Mouse (Mus musculus): ENCODE data around the gene Lefty2. TPM values are rescaled to one million over a fixed set of nuclear protein-coding genes. Genes with fewer than 3 reads are reported as not detected.

Gene Lefty2
- polyA plus RNA-seq, 1 experiment from 2014 or later = not detected

DNA sequence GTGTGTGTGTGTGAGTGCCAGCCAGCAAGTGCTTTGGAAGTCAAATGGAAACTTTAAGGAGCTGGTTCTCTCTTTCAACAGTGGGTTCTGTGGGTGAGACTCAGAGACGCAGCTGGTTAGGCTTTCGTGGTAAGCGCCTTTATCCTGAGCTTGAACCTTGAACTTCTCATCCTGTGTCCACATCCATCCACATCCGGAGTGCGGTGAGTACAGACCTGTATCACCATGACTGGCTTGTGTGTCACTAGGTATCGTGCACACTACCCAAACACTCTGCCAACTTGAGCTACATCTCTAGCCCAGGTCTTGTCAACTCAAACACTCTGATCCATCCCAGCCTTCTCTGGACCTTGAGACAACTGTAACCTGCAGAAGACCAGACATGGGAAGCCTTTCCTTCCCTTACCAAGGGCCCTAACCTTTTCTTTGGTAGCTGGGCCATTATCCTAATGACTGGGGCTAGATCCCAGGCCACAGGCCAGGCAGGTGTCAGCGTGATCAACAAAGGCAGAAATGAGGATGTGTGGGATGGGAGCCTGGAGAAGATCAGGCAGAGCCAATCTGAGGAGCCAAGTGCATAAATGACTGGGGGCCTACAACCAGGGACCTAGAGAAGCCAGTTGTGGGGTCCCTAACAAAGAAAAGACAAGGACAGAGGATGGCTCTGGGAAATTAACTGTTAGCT is 48.0 kb downstream of the Lefty2 start:
- no peak overlapping the region for H3K9ac ChIP-seq
- H3K4me3 ChIP-seq (replicated peaks) = peak overlapping the region; percentile 71
- no peak for ATAC-seq (ENCODE audit: insufficient read depth, low FRiP score, low read depth)
- no peaks in the 10 kb centered on the region for H3K36me3 ChIP-seq
- 87% methylated on average over 7 of the region's 7 CpGs for WGBS
- no peaks in the 10 kb centered on the region for H3K9me3 ChIP-seq
- no peak overlapping the region for H3K27ac ChIP-seq
- 0 out of 2 replicates have a peak, but pooled peaks cover 3% of the 10 kb centered on the region for H3K27me3 ChIP-seq (replicated peaks)
- H3K4me1 ChIP-seq = peaks cover 37% of the 10 kb centered on the region
- peak overlapping the region; percentile 85 for H3K4me2 ChIP-seq

DNA sequence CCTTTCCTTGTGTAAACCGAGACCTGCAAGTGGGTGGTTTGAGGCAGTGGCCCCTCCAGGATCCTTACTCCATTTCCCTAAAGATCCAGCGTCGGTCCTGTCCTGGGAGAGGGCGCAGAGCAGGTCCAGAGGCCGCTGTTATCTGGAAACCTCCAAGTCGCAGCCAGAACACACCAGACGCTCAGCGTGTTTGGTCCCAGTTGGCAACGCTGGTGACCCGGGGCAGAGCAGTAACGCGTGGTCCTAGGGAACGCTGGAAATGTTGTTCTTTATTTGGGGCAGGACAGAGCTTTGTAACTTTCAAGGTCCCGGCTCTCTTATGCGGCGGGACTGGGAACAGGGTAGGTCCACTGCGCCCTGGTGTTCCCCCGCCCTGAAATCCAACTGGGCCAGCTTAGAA is 48.8 kb downstream of the Lefty2 start:
- WGBS = 4% methylated on average over 18 of the region's 18 CpGs

DNA sequence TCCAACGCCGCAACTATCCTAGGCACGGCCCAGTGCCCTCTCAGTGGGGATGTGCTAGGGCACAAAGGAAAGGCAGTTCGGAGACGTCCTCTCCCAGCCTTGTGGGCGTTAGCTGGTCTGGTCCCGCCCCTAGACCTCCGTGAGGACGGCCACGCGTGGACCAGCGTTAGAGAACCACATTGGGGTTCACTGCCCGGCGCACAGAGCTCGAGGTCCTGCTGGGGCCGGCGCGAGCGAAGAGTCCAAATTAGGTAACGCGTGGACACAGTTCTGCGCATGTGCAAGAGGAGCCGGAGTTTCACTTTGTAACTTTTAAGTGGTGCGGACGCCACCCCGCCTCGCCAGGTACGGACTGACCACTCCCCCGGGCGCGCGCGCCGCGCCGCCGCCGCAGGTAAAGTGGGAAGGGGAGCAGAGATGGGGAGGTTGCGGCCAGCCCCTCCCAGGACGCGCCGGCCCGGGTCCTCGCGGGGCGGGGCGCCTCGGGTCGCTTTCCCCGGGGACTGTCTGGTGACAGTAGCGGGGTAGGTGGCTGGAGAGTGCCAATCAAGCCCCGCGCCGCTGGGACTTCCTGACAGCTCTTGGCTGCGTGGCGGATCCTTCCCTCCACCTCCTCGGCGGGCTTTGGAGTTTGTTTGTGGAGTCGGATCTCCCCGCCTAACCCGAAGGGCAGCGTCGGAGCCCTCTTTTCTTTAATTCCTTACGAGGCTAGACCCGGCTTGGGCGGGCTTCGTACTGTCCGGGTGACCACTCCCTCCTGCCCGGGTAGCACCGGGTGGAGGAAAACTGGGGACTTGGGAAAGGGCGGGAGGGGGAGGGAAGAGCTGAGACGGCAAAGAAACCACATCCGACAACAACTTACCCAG is 49.5 kb downstream of the Lefty2 start, which contains the start of gene Tmem63a:
TSS of gene Tmem63a (plus strand) at position 179 of the 866 bp plus-strand sequence.
- Histone ChIP-seq H3K36me3 (no peaks in the 10 kb centered on the region; the same call in 1 of the 2 replicates), H3K4me2 (peak within 1 kb of the TSS; percentile 85), H3K9ac (peak within 1 kb of the TSS; percentile 70), H3K4me1 (peaks cover 48% of the 10 kb centered on the region), H3K4me3 (replicated peaks) (peak within 1 kb of the TSS; percentile 71), H3K27ac (peak within 1 kb of the TSS; percentile 92), H3K9me3 (no peaks in the 10 kb centered on the region), H3K27me3 (replicated peaks) (no peaks in the 10 kb centered on the region)
- under 1% methylated on average over 72 of the region's 73 CpGs for WGBS
- ATAC-seq (ENCODE audit: insufficient read depth, low FRiP score, low read depth) = peak; percentile 60

More for the DNA sequence above, 48.8 kb downstream of the Lefty2 start:
- Histone ChIP-seq H3K4me1 (peaks cover 45% of the 10 kb centered on the region), H3K9me3 (no peaks in the 10 kb centered on the region), H3K4me2 (peak overlapping the region; percentile 85), H3K9ac (peak overlapping the region; percentile 70; the same call in 1 of the 2 replicates), H3K27me3 (replicated peaks) (no peaks in the 10 kb centered on the region), H3K27ac (peak overlapping the region; percentile 92), H3K36me3 (no peaks in the 10 kb centered on the region), H3K4me3 (replicated peaks) (peak overlapping the region; percentile 71)
- ATAC-seq (ENCODE audit: insufficient read depth, low FRiP score, low read depth) = peak; percentile 1; the same call in 1 of the 2 replicates

DNA sequence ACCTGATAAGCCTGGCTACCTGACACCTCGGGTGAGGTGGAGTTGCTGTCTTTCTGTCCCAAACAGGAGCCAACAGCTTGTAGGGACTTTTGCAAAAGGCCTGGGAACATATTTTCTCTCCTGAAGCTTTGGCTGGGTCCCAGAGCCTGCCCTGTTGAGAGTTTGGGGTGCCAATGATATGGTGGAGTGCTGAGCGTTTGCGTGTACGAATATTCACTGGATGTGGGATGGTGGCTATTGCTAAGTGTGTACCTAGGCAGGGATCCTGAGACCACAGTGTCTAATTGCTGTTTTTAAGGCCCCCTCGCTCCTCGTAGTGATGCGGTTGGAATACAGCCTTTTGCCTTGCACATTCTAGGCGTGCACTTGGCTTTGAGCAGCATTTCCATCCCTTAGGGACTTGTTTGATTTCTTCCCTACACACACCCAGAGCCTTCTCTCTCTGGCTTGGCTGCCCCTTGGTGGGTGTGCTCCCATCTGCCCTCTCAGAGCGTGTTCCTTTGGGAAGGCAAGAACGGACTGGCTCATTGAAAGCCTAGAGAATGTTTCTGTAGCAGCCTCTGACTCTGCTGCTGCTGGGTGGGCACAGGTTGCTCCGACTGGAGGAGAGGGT is 50.2 kb downstream of the Lefty2 start:
- no peaks in the 10 kb centered on the region for H3K9me3 ChIP-seq
- H3K9ac ChIP-seq = peak overlapping the region; percentile 70
- 51% methylated on average over 11 of the region's 11 CpGs for WGBS
- peaks cover 48% of the 10 kb centered on the region for H3K4me1 ChIP-seq
- H3K27ac ChIP-seq = peak overlapping the region; percentile 92
- ATAC-seq (ENCODE audit: insufficient read depth, low FRiP score, low read depth) = no peak
- no peaks in the 10 kb centered on the region; the same call in 1 of the 2 replicates for H3K36me3 ChIP-seq
- H3K27me3 ChIP-seq (replicated peaks) = no peaks in the 10 kb centered on the region
- peak overlapping the region; percentile 85 for H3K4me2 ChIP-seq
- peak overlapping the region; percentile 71 for H3K4me3 ChIP-seq (replicated peaks)

DNA sequence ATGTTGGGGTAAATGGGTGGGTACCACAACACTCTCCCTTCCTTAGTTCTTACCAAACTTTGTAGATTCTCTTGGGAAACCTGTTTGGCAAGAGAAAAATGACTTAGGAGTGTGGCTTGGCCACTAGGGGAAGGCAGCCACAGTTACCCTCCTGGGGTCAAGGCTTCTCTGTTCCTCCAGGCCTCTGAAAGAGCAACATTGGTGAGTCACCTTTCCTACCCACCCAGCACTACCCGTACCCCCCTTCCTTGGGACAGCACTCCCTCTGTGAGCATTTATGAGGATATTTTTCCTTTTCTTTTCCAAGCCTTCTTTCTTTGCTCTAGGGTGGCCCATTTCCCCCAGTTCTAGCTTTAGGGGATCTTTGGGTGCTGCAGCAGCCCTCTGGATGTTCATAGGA is 51.0 kb downstream of the Lefty2 start:
- Histone ChIP-seq H3K27me3 (replicated peaks) (no peaks in the 10 kb centered on the region), H3K9ac (no peak overlapping the region), H3K4me3 (replicated peaks) (no peak overlapping the region), H3K36me3 (peaks cover 4% of the 10 kb centered on the region; the same call in 1 of the 2 replicates), H3K4me2 (peak overlapping the region; percentile 85; the same call in 1 of the 2 replicates), H3K4me1 (peaks cover 48% of the 10 kb centered on the region), H3K9me3 (no peaks in the 10 kb centered on the region), H3K27ac (peak overlapping the region; percentile 88)
- ATAC-seq (ENCODE audit: insufficient read depth, low FRiP score, low read depth) = no peak
- WGBS = 63% methylated on average over 1 of the region's 1 CpGs

DNA sequence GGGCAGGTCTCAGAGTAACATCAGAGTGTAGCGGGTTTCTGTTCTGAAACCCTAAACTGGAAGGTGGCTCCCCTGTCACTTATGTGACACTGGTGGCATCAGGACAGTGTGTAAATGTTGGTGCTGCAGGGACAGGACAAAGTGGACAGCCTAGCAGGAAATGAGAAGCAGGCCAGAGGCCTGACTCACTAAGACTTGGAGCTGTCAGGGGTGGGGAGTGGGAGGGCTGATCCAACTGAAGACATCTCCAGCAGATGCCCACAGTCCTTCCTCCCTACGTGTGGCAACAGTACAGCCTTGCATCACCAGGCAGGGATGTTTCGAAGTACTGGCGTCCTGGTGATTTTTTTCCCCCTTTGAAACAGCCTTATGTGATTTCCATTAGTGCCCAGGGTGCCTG is 51.6 kb downstream of the Lefty2 start:
- ATAC-seq (ENCODE audit: insufficient read depth, low FRiP score, low read depth) = no peak
- WGBS = 79% methylated on average over 4 of the region's 4 CpGs
- peaks cover 48% of the 10 kb centered on the region for H3K4me1 ChIP-seq
- H3K9ac ChIP-seq = no peak overlapping the region
- peak overlapping the region; percentile 47; the same call in 1 of the 2 replicates for H3K4me2 ChIP-seq
- peaks cover 5% of the 10 kb centered on the region for H3K36me3 ChIP-seq
- peak overlapping the region; percentile 88 for H3K27ac ChIP-seq
- no peaks in the 10 kb centered on the region for H3K27me3 ChIP-seq (replicated peaks)
- H3K9me3 ChIP-seq = no peaks in the 10 kb centered on the region
- no peak overlapping the region for H3K4me3 ChIP-seq (replicated peaks)

DNA sequence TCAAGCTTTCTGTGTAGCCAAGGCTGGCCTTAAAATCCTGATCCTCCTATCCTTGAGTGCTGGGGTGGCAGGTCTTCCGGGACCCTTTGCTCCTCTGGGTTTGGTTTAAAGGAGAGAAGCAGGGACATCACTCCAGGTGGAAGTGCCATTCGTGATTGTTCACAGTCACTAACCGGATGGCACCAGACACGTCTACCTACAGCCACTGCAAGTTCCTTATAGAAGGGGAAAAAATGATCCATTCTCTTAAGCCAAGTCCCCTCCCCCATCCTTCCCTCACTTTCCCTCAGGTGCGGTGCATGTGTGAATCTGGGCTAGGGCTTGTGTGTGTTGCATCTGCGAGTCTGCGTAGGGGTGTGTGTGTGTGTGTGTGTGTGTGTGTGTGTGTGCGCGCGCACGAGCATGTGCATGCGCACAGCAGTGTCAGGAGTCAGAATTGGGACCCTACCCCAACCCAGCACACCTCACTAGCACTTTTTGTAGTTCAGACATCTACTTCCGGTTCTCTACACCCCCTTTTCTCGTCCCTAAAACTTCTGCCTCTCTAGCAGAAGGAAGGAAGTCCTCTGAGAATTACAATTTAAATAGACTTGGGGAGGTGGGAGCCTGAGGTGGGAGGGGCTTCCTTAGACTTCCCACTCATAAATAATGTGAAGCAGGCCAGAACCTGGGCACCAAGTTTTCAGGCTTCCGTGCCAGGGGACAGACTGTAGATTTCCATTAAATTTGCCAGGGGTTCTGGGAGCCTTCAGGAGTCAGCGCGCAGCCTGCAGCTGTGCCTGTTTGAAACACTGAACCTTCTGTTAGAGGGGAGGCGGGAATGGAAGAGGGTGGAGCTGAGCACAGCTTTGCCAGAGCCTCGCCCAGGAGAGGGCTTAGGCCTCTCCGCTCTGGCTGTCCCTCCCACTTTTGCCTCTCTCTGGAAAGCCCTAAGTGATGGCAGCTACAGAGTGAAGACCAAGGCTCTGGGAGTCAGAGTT is 52.4 kb downstream of the Lefty2 start:
- Histone ChIP-seq H3K27ac (peak overlapping the region; percentile 88), H3K4me1 (peaks cover 48% of the 10 kb centered on the region), H3K4me2 (peak overlapping the region; percentile 47), H3K9me3 (no peaks in the 10 kb centered on the region), H3K27me3 (replicated peaks) (no peaks in the 10 kb centered on the region), H3K4me3 (replicated peaks) (peak overlapping the region; percentile 10), H3K9ac (no peak overlapping the region), H3K36me3 (peaks cover 9% of the 10 kb centered on the region)
- WGBS = 21% methylated on average over 20 of the region's 20 CpGs
- ATAC-seq (ENCODE audit: insufficient read depth, low FRiP score, low read depth) = peak; percentile 86

DNA sequence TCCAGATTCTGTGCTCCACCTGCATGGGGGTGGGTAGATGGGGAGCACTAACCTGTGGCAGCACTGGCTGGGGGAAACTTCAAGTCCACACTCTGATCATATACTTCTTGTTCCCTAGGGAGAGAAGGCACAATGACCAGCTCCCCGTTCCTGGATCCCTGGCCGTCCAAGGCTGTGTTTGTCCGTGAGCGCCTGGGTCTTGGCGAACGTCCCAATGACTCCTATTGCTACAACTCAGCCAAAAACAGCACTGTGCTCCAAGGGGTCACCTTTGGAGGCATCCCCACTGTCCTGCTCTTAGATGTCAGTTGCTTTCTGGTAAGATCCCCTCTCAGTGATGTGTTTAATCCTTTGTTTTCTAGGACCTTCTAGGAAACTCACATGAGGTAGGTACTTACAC is 53.5 kb downstream of the Lefty2 start:
- no peak overlapping the region for H3K27ac ChIP-seq
- no peaks in the 10 kb centered on the region for H3K27me3 ChIP-seq (replicated peaks)
- H3K4me1 ChIP-seq = peaks cover 43% of the 10 kb centered on the region
- no peak overlapping the region for H3K9ac ChIP-seq
- H3K36me3 ChIP-seq = peaks cover 9% of the 10 kb centered on the region
- peak overlapping the region; percentile 47; the same call in 1 of the 2 replicates for H3K4me2 ChIP-seq
- WGBS = 78% methylated on average over 6 of the region's 6 CpGs
- H3K9me3 ChIP-seq = no peaks in the 10 kb centered on the region
- ATAC-seq (ENCODE audit: insufficient read depth, low FRiP score, low read depth) = no peak
- no peak overlapping the region for H3K4me3 ChIP-seq (replicated peaks)

Other genes starting within 250 kb of the Lefty2 start
- gene Mixl1, start 196.1 kb upstream of the Lefty2 start, polyA plus RNA-seq (2015; fragmentation: Nextera tagmentation; extraction: Ambion mirVana) = 0.28 TPM in 2 replicates
- gene Acbd3, start 167.1 kb upstream of the Lefty2 start, polyA plus RNA-seq (2015; fragmentation: Nextera tagmentation; extraction: Ambion mirVana) = 23.7 and 23.9 TPM in 2 replicates
- gene H3f3a, start 79.2 kb upstream of the Lefty2 start, polyA plus RNA-seq (2015; fragmentation: Nextera tagmentation; extraction: Ambion mirVana) = 1,924 and 2,089 TPM in 2 replicates
- 30.7 and 34.4 TPM in 2 replicates for gene Sde2, start 42.0 kb upstream of the Lefty2 start, polyA plus RNA-seq (2015; fragmentation: Nextera tagmentation; extraction: Ambion mirVana)
- gene Pycr2, start 11.2 kb downstream of the Lefty2 start, polyA plus RNA-seq (2015; fragmentation: Nextera tagmentation; extraction: Ambion mirVana) = 101 and 109 TPM in 2 replicates
- 3.2 and 3.7 TPM in 2 replicates for gene Lefty1, start 41.9 kb downstream of the Lefty2 start, polyA plus RNA-seq (2015; fragmentation: Nextera tagmentation; extraction: Ambion mirVana)
- gene Tmem63a, start 49.2 kb downstream of the Lefty2 start, polyA plus RNA-seq (2015; fragmentation: Nextera tagmentation; extraction: Ambion mirVana) = 20.9 and 23.0 TPM in 2 replicates
- gene Ephx1, start 127.8 kb downstream of the Lefty2 start, polyA plus RNA-seq (2015; fragmentation: Nextera tagmentation; extraction: Ambion mirVana) = 9.5 and 10.5 TPM in 2 replicates
- not detected in 2 replicates for gene 9130409I23Rik, start 158.1 kb downstream of the Lefty2 start, polyA plus RNA-seq (2015; fragmentation: Nextera tagmentation; extraction: Ambion mirVana)

Measured in stomach, embryonic 15.5 days (tissue).